Mouse (Mus musculus): Measurements from ENCODE around the gene Olfr345. TPM values are rescaled to one million over a fixed set of nuclear protein-coding genes. Genes with fewer than 3 reads are reported as not detected.

The Olfr345 gene
- not detected in 2 replicates for polyA plus RNA-seq (2014; fragmentation: Nextera tagmentation; extraction: Ambion mirVana)

GRCm38 (mm10) chr2:36639741-36640140, at the start of gene Olfr345:
TSS of gene Olfr345 (plus strand) at chr2:36640041.
- Histone ChIP-seq H3K9ac (no peak within 1 kb of the TSS), H3K27me3 (ENCODE audit: control insufficient read depth, insufficient read depth, low read length) (no peaks in the 10 kb centered on the region), H3K4me3 (replicated peaks; ENCODE audit: low read length) (no peak within 1 kb of the TSS), H3K27ac (no peak within 1 kb of the TSS), H3K9me3 (ENCODE audit: control insufficient read depth, low read length) (peaks cover 22% of the 10 kb centered on the region), H3K4me1 (replicated peaks; ENCODE audit: control insufficient read depth, insufficient read depth, low read length) (no peaks in the 10 kb centered on the region), H3K4me2 (replicated peaks) (no peak within 1 kb of the TSS), H3K36me3 (replicated peaks; ENCODE audit: control insufficient read depth, insufficient read depth) (no peaks in the 10 kb centered on the region)
- DNase-seq (ENCODE audit: low spot score) (no peak), ATAC-seq (ENCODE audit: low FRiP score) (no peak)
- WGBS, result 81% methylated on average over 1 of the region's 1 CpGs

GRCm38 (mm10) chr2:36685488-36685887, 45.6 kb downstream of the Olfr345 start, which contains the start of gene Olfr346:
TSS of gene Olfr346 (plus strand) at chr2:36685788.
- no peaks in the 10 kb centered on the region for H3K4me1 ChIP-seq (replicated peaks; ENCODE audit: control insufficient read depth, insufficient read depth, low read length)
- H3K9me3 ChIP-seq (ENCODE audit: control insufficient read depth, low read length), result 0 out of 2 replicates have a peak, but pooled peaks cover 11% of the 10 kb centered on the region
- H3K36me3 ChIP-seq (replicated peaks; ENCODE audit: control insufficient read depth, insufficient read depth), result no peaks in the 10 kb centered on the region
- ATAC-seq (ENCODE audit: low FRiP score) (no peak), DNase-seq (ENCODE audit: low spot score) (no peak)
- 93% methylated on average over 1 of the region's 1 CpGs for WGBS
- H3K27me3 ChIP-seq (ENCODE audit: control insufficient read depth, insufficient read depth, low read length), result no peaks in the 10 kb centered on the region
- no peak within 1 kb of the TSS for H3K4me2 ChIP-seq (replicated peaks)
- H3K9ac ChIP-seq, result no peak within 1 kb of the TSS
- no peak within 1 kb of the TSS for H3K27ac ChIP-seq
- H3K4me3 ChIP-seq (replicated peaks; ENCODE audit: low read length), result no peak within 1 kb of the TSS

Other genes with a start within 250 kb of the Olfr345 start
- gene Olfr339, start 221.1 kb upstream of the Olfr345 start, polyA plus RNA-seq (2014; fragmentation: Nextera tagmentation; extraction: Ambion mirVana), result not detected in 2 replicates
- not detected in 2 replicates for gene Olfr340, start 187.5 kb upstream of the Olfr345 start, polyA plus RNA-seq (2014; fragmentation: Nextera tagmentation; extraction: Ambion mirVana)
- not detected in 2 replicates for gene Olfr341, start 157.6 kb upstream of the Olfr345 start, polyA plus RNA-seq (2014; fragmentation: Nextera tagmentation; extraction: Ambion mirVana)
- not detected in 2 replicates for gene Olfr342, start 115.0 kb upstream of the Olfr345 start, polyA plus RNA-seq (2014; fragmentation: Nextera tagmentation; extraction: Ambion mirVana)
- gene Olfr344, start 73.4 kb upstream of the Olfr345 start, polyA plus RNA-seq (2014; fragmentation: Nextera tagmentation; extraction: Ambion mirVana), result not detected in 2 replicates
- not detected in 2 replicates for gene Olfr346, start 45.7 kb downstream of the Olfr345 start, polyA plus RNA-seq (2014; fragmentation: Nextera tagmentation; extraction: Ambion mirVana)
- not detected in 2 replicates for gene Olfr347, start 91.9 kb downstream of the Olfr345 start, polyA plus RNA-seq (2014; fragmentation: Nextera tagmentation; extraction: Ambion mirVana)
- gene Olfr348, start 144.2 kb downstream of the Olfr345 start, polyA plus RNA-seq (2014; fragmentation: Nextera tagmentation; extraction: Ambion mirVana), result not detected in 2 replicates
- gene Olfr50, start 150.5 kb downstream of the Olfr345 start, polyA plus RNA-seq (2014; fragmentation: Nextera tagmentation; extraction: Ambion mirVana), result not detected in 2 replicates
- not detected in 2 replicates for gene Olfr3, start 177.0 kb downstream of the Olfr345 start, polyA plus RNA-seq (2014; fragmentation: Nextera tagmentation; extraction: Ambion mirVana)
- gene Olfr350, start 206.3 kb downstream of the Olfr345 start, polyA plus RNA-seq (2014; fragmentation: Nextera tagmentation; extraction: Ambion mirVana), result not detected in 2 replicates
- gene Olfr351, start 222.6 kb downstream of the Olfr345 start, polyA plus RNA-seq (2014; fragmentation: Nextera tagmentation; extraction: Ambion mirVana), result not detected in 2 replicates
- not detected in 2 replicates for gene Olfr352, start 228.4 kb downstream of the Olfr345 start, polyA plus RNA-seq (2014; fragmentation: Nextera tagmentation; extraction: Ambion mirVana)